Comparison of ENCODE assay signal across 15 mouse cellular contexts in genomic region chr8:124140211-124140790, GRCm38 (mm10).
DNase-seq lines count a peak whose midpoint lies in the region; ATAC-seq and TF ChIP-seq lines count a peak whose summit lies in the region.
"Had no signal": no experiment of that assay in that cellular context is flagged by ENCODE, and none has a peak within 500 bp of the region (broad histone marks: within the 10 kb centered on the region; RNA-seq: fewer than 3 reads in every experiment).

No protein-coding gene starts in this region.

- H3K27me3 ChIP-seq in forebrain, embryonic 15.5 days: 0 out of 2 replicates have a peak, but pooled peaks cover 4% of the 10 kb centered on the region
- H3K27me3 ChIP-seq in midbrain, embryonic 12.5 days: peaks cover 19% of the 10 kb centered on the region; the same call in 1 of the 2 replicates
- H3K27me3 ChIP-seq in intestine, embryonic 16.5 days (replicated peaks; ENCODE audit: control insufficient read depth, insufficient read depth, low read length): no peaks in the 10 kb centered on the region
- H3K27me3 ChIP-seq: embryonic facial prominence, embryonic 13.5 days; intestine, embryonic 15.5 days; limb, embryonic 12.5 days; lung, embryonic 15.5 days had no signal

- no peak overlapping the region for H3K9ac ChIP-seq in forebrain, embryonic 15.5 days (replicated peaks)
- H3K9ac ChIP-seq in midbrain, embryonic 12.5 days (replicated peaks): no peak overlapping the region
- H3K9ac ChIP-seq in intestine, embryonic 16.5 days (ENCODE audit: low read depth, low read length): no peak overlapping the region
- H3K9ac ChIP-seq: embryonic facial prominence, embryonic 13.5 days; intestine, embryonic 15.5 days; limb, embryonic 12.5 days; lung, embryonic 15.5 days had no signal

- H3K36me3 ChIP-seq in forebrain, embryonic 15.5 days: no peaks in the 10 kb centered on the region
- no peaks in the 10 kb centered on the region for H3K36me3 ChIP-seq in midbrain, embryonic 12.5 days
- H3K36me3 ChIP-seq in intestine, embryonic 16.5 days (ENCODE audit: control insufficient read depth, insufficient read depth, low read length): no peaks in the 10 kb centered on the region
- H3K36me3 ChIP-seq: embryonic facial prominence, embryonic 13.5 days; intestine, embryonic 15.5 days; limb, embryonic 12.5 days; lung, embryonic 15.5 days had no signal

- WGBS in forebrain, embryonic 15.5 days: 37% methylated on average over 11 of the region's 11 CpGs
- WGBS in midbrain, embryonic 12.5 days: 66% methylated on average over 11 of the region's 11 CpGs
- WGBS in lung, adult 2 months: 76% methylated on average over 11 of the region's 11 CpGs
- 54% methylated on average over 11 of the region's 11 CpGs for WGBS in intestine, embryonic 16.5 days

- TF ChIP-seq POLR2A in lung, adult 2 months (IDR thresholded peaks at IDR 0.05; ENCODE audit: borderline replicate concordance, extremely low read depth, low read depth, low read length): no peak

- no peak overlapping the region for H3K4me3 ChIP-seq in forebrain, embryonic 15.5 days
- H3K4me3 ChIP-seq in midbrain, embryonic 12.5 days: no peak overlapping the region
- H3K4me3 ChIP-seq in lung, adult 2 months (replicated peaks; ENCODE audit: extremely low read depth, low read depth, low read length): no peak overlapping the region
- H3K4me3 ChIP-seq in intestine, embryonic 16.5 days (ENCODE audit: low read length): no peak overlapping the region
- H3K4me3 ChIP-seq: embryonic facial prominence, embryonic 13.5 days; intestine, embryonic 15.5 days; limb, embryonic 12.5 days; lung, embryonic 15.5 days had no signal

- no peaks in the 10 kb centered on the region for H3K9me3 ChIP-seq in forebrain, embryonic 15.5 days
- no peaks in the 10 kb centered on the region for H3K9me3 ChIP-seq in midbrain, embryonic 12.5 days
- no peaks in the 10 kb centered on the region for H3K9me3 ChIP-seq in intestine, embryonic 16.5 days (ENCODE audit: control insufficient read depth, low read length)
- H3K9me3 ChIP-seq: embryonic facial prominence, embryonic 13.5 days; intestine, embryonic 15.5 days; limb, embryonic 12.5 days; lung, embryonic 15.5 days had no signal

- no peak for TF ChIP-seq CTCF in lung, adult 2 months (IDR thresholded peaks at IDR 0.05; ENCODE audit: insufficient read depth, low read length)

- intact Hi-C loops in heart, postnatal 14 days (cut with DNase I): no loop called here

- no peak overlapping the region; the same call in 1 of the 2 replicates for H3K4me2 ChIP-seq in forebrain, embryonic 15.5 days (replicated peaks)
- peak overlapping the region; percentile 19; the same call in 1 of the 2 replicates for H3K4me2 ChIP-seq in midbrain, embryonic 12.5 days (replicated peaks)
- no peak overlapping the region for H3K4me2 ChIP-seq in intestine, embryonic 16.5 days (ENCODE audit: low read depth, low read length)
- H3K4me2 ChIP-seq: embryonic facial prominence, embryonic 13.5 days; heart, embryonic 11.5 days; intestine, embryonic 15.5 days; limb, embryonic 12.5 days; lung, embryonic 15.5 days had no signal

- peaks cover 45% of the 10 kb centered on the region for H3K4me1 ChIP-seq in forebrain, embryonic 15.5 days
- peaks cover 31% of the 10 kb centered on the region for H3K4me1 ChIP-seq in midbrain, embryonic 12.5 days
- no peaks in the 10 kb centered on the region for H3K4me1 ChIP-seq in lung, adult 2 months (ENCODE audit: control insufficient read depth, insufficient read depth, low read length)
- H3K4me1 ChIP-seq in intestine, embryonic 16.5 days (ENCODE audit: control insufficient read depth, insufficient read depth, low read length): no peaks in the 10 kb centered on the region
- H3K4me1 ChIP-seq: intestine, embryonic 15.5 days; limb, embryonic 12.5 days; lung, embryonic 15.5 days had no signal

- no peak for ATAC-seq in forebrain, embryonic 15.5 days (replicated peaks)
- no peak for ATAC-seq in midbrain, embryonic 12.5 days (ENCODE audit: low FRiP score, low read depth)
- ATAC-seq in intestine, embryonic 16.5 days: no peak
- ATAC-seq: intestine, embryonic 15.5 days had no signal

- H3K27ac ChIP-seq in forebrain, embryonic 15.5 days (replicated peaks): peak overlapping the region; percentile 87
- peak overlapping the region; percentile 71 for H3K27ac ChIP-seq in midbrain, embryonic 12.5 days (replicated peaks)
- no peak overlapping the region for H3K27ac ChIP-seq in intestine, embryonic 16.5 days (ENCODE audit: low read length)
- H3K27ac ChIP-seq: embryonic facial prominence, embryonic 13.5 days; intestine, embryonic 15.5 days; limb, embryonic 12.5 days; lung, embryonic 15.5 days had no signal

- DNase-seq in heart, adult 11 months: peak; percentile 81
- DNase-seq in heart, postnatal 14 days: no peak
- peak; percentile 44 for DNase-seq in adrenal gland, adult 8-10 months
- DNase-seq in spleen, postnatal 10 days (ENCODE audit: low spot score in 2 of 2): no peak
- DNase-seq in lung, adult 2 months: no peak
- DNase-seq: B cell, adult 2 months; cerebellum, adult 9-10 months had no signal

Comparison
In these comparisons a context has a peak if more than half of its experiments do, and no peak if none do; other contexts are left out.
1. DNase-seq: peak in heart, adult 11 months (single experiment) and adrenal gland, adult 8-10 months (single experiment); none in heart, postnatal 14 days (0 of 2), spleen, postnatal 10 days (0 of 2) and lung, adult 2 months (single experiment).